ENCODE assay signal across 28 mouse cellular contexts in the genomic region with DNA sequence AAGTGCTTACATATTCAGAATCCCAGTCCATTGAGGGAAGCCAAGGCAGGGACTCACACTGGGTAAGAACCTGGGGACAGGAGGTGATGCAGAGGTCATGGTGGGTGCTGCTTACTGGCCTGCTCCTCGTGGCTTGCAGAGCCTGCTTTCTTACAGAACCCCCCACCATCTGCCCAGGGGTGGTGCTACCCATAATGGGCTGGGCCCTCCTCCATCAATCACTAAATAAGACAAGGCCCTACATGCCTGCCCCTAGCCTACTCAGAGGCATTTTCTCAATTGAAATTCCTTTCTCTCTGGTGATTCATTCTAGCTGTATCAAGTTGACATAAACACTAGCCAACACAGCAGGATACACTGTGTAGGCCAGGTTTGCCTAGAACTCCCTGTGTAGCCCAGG. TPM values are rescaled to one million over a fixed set of nuclear protein-coding genes. Genes with fewer than 3 reads are reported as not detected.
DNase-seq lines count a peak whose midpoint lies in the region; ATAC-seq and TF ChIP-seq lines count a peak whose summit lies in the region.
"Had no signal": no experiment of that assay in that cellular context is flagged by ENCODE, and none has a peak within 500 bp of the region (broad histone marks: within the 10 kb centered on the region; RNA-seq: fewer than 3 reads in every experiment).

No protein-coding gene starts in this region.

- 0 out of 2 replicates have a peak, but pooled peaks have one; percentile 44 for TF ChIP-seq EP300 in ES-Bruce4 (IDR thresholded peaks at IDR 0.05; ENCODE audit: insufficient read depth, low read depth, low read length)

- no peak overlapping the region for H3K4me3 ChIP-seq in hindbrain, embryonic 15.5 days
- H3K4me3 ChIP-seq in hindbrain, embryonic 13.5 days = no peak overlapping the region
- H3K4me3 ChIP-seq in ES-Bruce4 (ENCODE audit: low read depth, low read length) = no peak overlapping the region
- no peak overlapping the region for H3K4me3 ChIP-seq in ES-E14 (ENCODE audit: insufficient read depth in 1 of 2, low read depth in 1 of 2, low read length in 2 of 2, poor library complexity in 1 of 2, severe bottlenecking in 1 of 2)
- H3K4me3 ChIP-seq: embryonic facial prominence, embryonic 12.5 days; embryonic facial prominence, embryonic 15.5 days; gastrocnemius, adult 2 months; heart, embryonic 12.5 days; heart, embryonic 15.5 days; intestine, embryonic 15.5 days had no signal

- H3K4me2 ChIP-seq in hindbrain, embryonic 15.5 days = no peak overlapping the region
- H3K4me2 ChIP-seq in hindbrain, embryonic 13.5 days = no peak overlapping the region
- H3K4me2 ChIP-seq: embryonic facial prominence, embryonic 12.5 days; embryonic facial prominence, embryonic 15.5 days; heart, embryonic 12.5 days; heart, embryonic 15.5 days; hindbrain, embryonic 14.5 days; intestine, embryonic 15.5 days had no signal

- no peaks in the 10 kb centered on the region for H3K4me1 ChIP-seq in hindbrain, embryonic 15.5 days (replicated peaks)
- no peaks in the 10 kb centered on the region for H3K4me1 ChIP-seq in hindbrain, embryonic 13.5 days (replicated peaks)
- H3K4me1 ChIP-seq in ES-Bruce4 (ENCODE audit: control insufficient read depth, insufficient read depth, low read length) (peaks cover 4% of the 10 kb centered on the region), ES-E14 (ENCODE audit: control insufficient read depth in 2 of 2, insufficient read depth in 2 of 2, low read length in 2 of 2, poor library complexity in 1 of 2) (peaks cover 10 to 16% of the 10 kb centered on the region in 2 experiments)
- H3K4me1 ChIP-seq: embryonic facial prominence, embryonic 15.5 days; intestine, embryonic 15.5 days had no signal

- 29% methylated on average over 1 of the region's 1 CpGs for WGBS in hindbrain, embryonic 15.5 days
- WGBS in hindbrain, embryonic 13.5 days = 17% methylated on average over 1 of the region's 1 CpGs

- no peak for TF ChIP-seq CTCF in ES-Bruce4 (IDR thresholded peaks at IDR 0.05; ENCODE audit: low read depth, low read length)

- TF ChIP-seq POLR2A in ES-Bruce4 (IDR thresholded peaks at IDR 0.05; ENCODE audit: insufficient read depth, low read length) = no peak

- H3K9ac ChIP-seq in hindbrain, embryonic 15.5 days = no peak overlapping the region
- H3K9ac ChIP-seq in hindbrain, embryonic 13.5 days = no peak overlapping the region
- no peak overlapping the region for H3K9ac ChIP-seq in ES-Bruce4 (ENCODE audit: low read depth, poor library complexity, severe bottlenecking)
- no peak overlapping the region for H3K9ac ChIP-seq in ES-E14 (ENCODE audit: insufficient read depth, low read depth, low read length, poor library complexity, severe bottlenecking)
- H3K9ac ChIP-seq: embryonic facial prominence, embryonic 12.5 days; embryonic facial prominence, embryonic 15.5 days; forebrain, postnatal 0 days; heart, embryonic 12.5 days; heart, embryonic 15.5 days; hindbrain, embryonic 14.5 days; intestine, embryonic 15.5 days had no signal

- no peak for DNase-seq in ES-E14 (ENCODE audit: low read depth, low spot score)
- DNase-seq in mesoderm, embryonic 11.5 days (ENCODE audit: low read depth, low spot score) = peak; percentile 16
- no peak for DNase-seq in right cerebral cortex, postnatal 14 days
- no peak for DNase-seq in embryo, embryonic 10 days (ENCODE audit: low spot score)
- DNase-seq: adrenal gland, adult 8-10 months; adrenal gland, postnatal 36 days; cerebellum, adult 18-20 months; cerebellum, adult 9-10 months; cerebellum, postnatal 14 days; forebrain, postnatal 0 days; gastrocnemius, adult 2 months; gastrocnemius, postnatal 14 days; heart, adult 18-20 months; heart, postnatal 10 days; heart, postnatal 36 days; kidney, adult 11 months; kidney, adult 8-10 months had no signal

- H3K27ac ChIP-seq in hindbrain, embryonic 15.5 days (replicated peaks) = no peak overlapping the region
- H3K27ac ChIP-seq in hindbrain, embryonic 13.5 days = no peak overlapping the region
- H3K27ac ChIP-seq in ES-Bruce4 (ENCODE audit: insufficient read depth, low read length) (peak overlapping the region; percentile 88), ES-E14 (ENCODE audit: insufficient read depth, low read depth, low read length, poor library complexity, severe bottlenecking) (peak overlapping the region; percentile 22; the same call in 1 of the 2 replicates)
- H3K27ac ChIP-seq: embryonic facial prominence, embryonic 12.5 days; embryonic facial prominence, embryonic 15.5 days; gastrocnemius, adult 2 months; heart, embryonic 15.5 days; hindbrain, embryonic 14.5 days; intestine, embryonic 15.5 days had no signal

- no peaks in the 10 kb centered on the region for H3K9me3 ChIP-seq in hindbrain, embryonic 15.5 days
- no peaks in the 10 kb centered on the region for H3K9me3 ChIP-seq in hindbrain, embryonic 13.5 days
- no peaks in the 10 kb centered on the region for H3K9me3 ChIP-seq in ES-Bruce4 (replicated peaks; ENCODE audit: control insufficient read depth, insufficient read depth, low read length, poor library complexity, severe bottlenecking)
- no peaks in the 10 kb centered on the region for H3K9me3 ChIP-seq in ES-E14 (ENCODE audit: control insufficient read depth, insufficient read depth, low read depth, low read length)
- H3K9me3 ChIP-seq: embryonic facial prominence, embryonic 12.5 days; embryonic facial prominence, embryonic 15.5 days; heart, embryonic 12.5 days; heart, embryonic 15.5 days; intestine, embryonic 15.5 days had no signal

- no peaks in the 10 kb centered on the region for H3K27me3 ChIP-seq in hindbrain, embryonic 15.5 days
- H3K27me3 ChIP-seq in hindbrain, embryonic 13.5 days = no peaks in the 10 kb centered on the region
- H3K27me3 ChIP-seq in ES-Bruce4 (ENCODE audit: control insufficient read depth, insufficient read depth, low read length, poor library complexity, severe bottlenecking) = no peaks in the 10 kb centered on the region
- H3K27me3 ChIP-seq: embryonic facial prominence, embryonic 12.5 days; embryonic facial prominence, embryonic 15.5 days; heart, embryonic 12.5 days; heart, embryonic 15.5 days; intestine, embryonic 15.5 days; Patski had no signal

- in situ Hi-C loops in ES-E14 (cut with MboI; ENCODE audit: low sequenced_read_pairs in 2 of 2, unreplicated experiment in 2 of 2) = no loop called here

- no peaks in the 10 kb centered on the region for H3K36me3 ChIP-seq in hindbrain, embryonic 15.5 days
- peaks cover 7% of the 10 kb centered on the region; the same call in 1 of the 2 replicates for H3K36me3 ChIP-seq in hindbrain, embryonic 13.5 days
- H3K36me3 ChIP-seq in ES-Bruce4 (ENCODE audit: control insufficient read depth, insufficient read depth, low read length, poor library complexity, severe bottlenecking) (peaks cover 8% of the 10 kb centered on the region; the same call in 1 of the 2 replicates), ES-E14 (ENCODE audit: control insufficient read depth, insufficient read depth, low read length, poor library complexity, severe bottlenecking) (peaks cover 7% of the 10 kb centered on the region; the same call in 1 of the 2 replicates)
- H3K36me3 ChIP-seq: heart, embryonic 15.5 days had no signal

- ATAC-seq in hindbrain, embryonic 15.5 days (ENCODE audit: low FRiP score, low read depth) = 0 out of 2 replicates have a peak, but pooled peaks have one; percentile 15
- no peak for ATAC-seq in hindbrain, embryonic 13.5 days (ENCODE audit: low FRiP score)
- ATAC-seq: forebrain, embryonic 14.5 days; forebrain, postnatal 0 days; intestine, embryonic 15.5 days; Patski had no signal

TF ChIP-seq in ES-E14, 5 proteins besides CTCF, POLR2A, EP300 and RAD21:
- TF ChIP-seq MAFK (IDR thresholded peaks at IDR 0.05; ENCODE audit: insufficient read depth, low read depth, low read length) (no peak), HCFC1 (IDR thresholded peaks at IDR 0.05; ENCODE audit: borderline replicate concordance, insufficient read depth, low read length) (no peak), CHD2 (IDR thresholded peaks at IDR 0.05; ENCODE audit: low read depth, low read length) (no peak), ZNF384 (IDR thresholded peaks at IDR 0.05; ENCODE audit: low read depth, low read length) (no peak)

RNA-seq across cellular contexts. Expression of a gene that starts 34.5 kb away (rescaled TPM):
- 11.3 and 11.9 TPM in 2 replicates for polyA plus RNA-seq in hindbrain, embryonic 15.5 days (2015; fragmentation: Nextera tagmentation; extraction: Ambion mirVana)
- 10.6 and 10.7 TPM in 2 replicates for polyA plus RNA-seq in hindbrain, embryonic 13.5 days (2015; fragmentation: Nextera tagmentation; extraction: Ambion mirVana)
- polyA plus RNA-seq in ES-Bruce4 (2011; ENCODE audit: insufficient read depth, insufficient read length, low read depth, missing spikeins) = 19.1 and 19.6 TPM in 2 replicates
- total RNA-seq in ES-E14 (2012; rRNA removed) = 30.5 and 39.6 TPM in 2 replicates

RNA-seq across cellular contexts. Expression of a gene that starts 34.9 kb away (rescaled TPM):
- polyA plus RNA-seq in hindbrain, embryonic 15.5 days (2015; fragmentation: Nextera tagmentation; extraction: Ambion mirVana) = 188 and 199 TPM in 2 replicates
- polyA plus RNA-seq in hindbrain, embryonic 13.5 days (2015; fragmentation: Nextera tagmentation; extraction: Ambion mirVana) = 226 and 230 TPM in 2 replicates
- 176 and 177 TPM in 2 replicates for polyA plus RNA-seq in ES-Bruce4 (2011; ENCODE audit: insufficient read depth, insufficient read length, low read depth, missing spikeins)
- 90.3 and 124 TPM in 2 replicates for total RNA-seq in ES-E14 (2012; rRNA removed)

Comparison
In these comparisons a context has a peak if more than half of its experiments do, and no peak if none do; other contexts are left out.
1. H3K27ac ChIP-seq: peak in ES-Bruce4 (single experiment) and ES-E14 (single experiment); none in hindbrain, embryonic 15.5 days (single experiment) and hindbrain, embryonic 13.5 days (single experiment).